Mouse (Mus musculus): ENCODE measurements around the gene Myh4. TPM values are rescaled to one million over a fixed set of nuclear protein-coding genes. Genes with fewer than 3 reads are reported as not detected.

Gene Myh4
- polyA plus RNA-seq (2014; fragmentation: Illumina TruSeq; extraction: RNeasy Lipid Tissue Mini Kit (QIAGEN cat#74804); ENCODE audit: low read depth, low replicate concordance): not detected

GRCm38 (mm10) chr11:67237481-67238079, at the start of gene Myh4:
Gene Myh4, plus strand, starts transcription at chr11:67238029.

GRCm38 (mm10) chr11:67199752-67200151, 38.1 kb upstream of the Myh4 start, which contains the start of gene Myh1:
Gene Myh1, plus strand, starts transcription at chr11:67200052.

GRCm38 (mm10) chr11:67276601-67277174, 38.9 kb downstream of the Myh4 start, which contains the start of gene Myh8:
Gene Myh8, plus strand, starts transcription at chr11:67277124.

Other genes with a start within 250 kb of the Myh4 start
- 26.7 TPM for gene Tmem220, start 212.9 kb upstream of the Myh4 start, polyA plus RNA-seq (2014; fragmentation: Illumina TruSeq; extraction: RNeasy Lipid Tissue Mini Kit (QIAGEN cat#74804); ENCODE audit: low read depth, low replicate concordance)
- 79.4 TPM for gene Adprm, start 185.4 kb upstream of the Myh4 start, polyA plus RNA-seq (2014; fragmentation: Illumina TruSeq; extraction: RNeasy Lipid Tissue Mini Kit (QIAGEN cat#74804); ENCODE audit: low read depth, low replicate concordance)
- gene Sco1, start 185.4 kb upstream of the Myh4 start, polyA plus RNA-seq (2014; fragmentation: Illumina TruSeq; extraction: RNeasy Lipid Tissue Mini Kit (QIAGEN cat#74804); ENCODE audit: low read depth, low replicate concordance): 70.2 TPM
- not detected for gene Myh3, start 159.7 kb upstream of the Myh4 start, polyA plus RNA-seq (2014; fragmentation: Illumina TruSeq; extraction: RNeasy Lipid Tissue Mini Kit (QIAGEN cat#74804); ENCODE audit: low read depth, low replicate concordance)
- gene Myh2, start 67.0 kb upstream of the Myh4 start, polyA plus RNA-seq (2014; fragmentation: Illumina TruSeq; extraction: RNeasy Lipid Tissue Mini Kit (QIAGEN cat#74804); ENCODE audit: low read depth, low replicate concordance): 0.25 TPM
- gene Myh1, start 38.0 kb upstream of the Myh4 start, polyA plus RNA-seq (2014; fragmentation: Illumina TruSeq; extraction: RNeasy Lipid Tissue Mini Kit (QIAGEN cat#74804); ENCODE audit: low read depth, low replicate concordance): not detected
- gene Myh8, start 39.1 kb downstream of the Myh4 start, polyA plus RNA-seq (2014; fragmentation: Illumina TruSeq; extraction: RNeasy Lipid Tissue Mini Kit (QIAGEN cat#74804); ENCODE audit: low read depth, low replicate concordance): not detected
- gene Myh13, start 83.6 kb downstream of the Myh4 start, polyA plus RNA-seq (2014; fragmentation: Illumina TruSeq; extraction: RNeasy Lipid Tissue Mini Kit (QIAGEN cat#74804); ENCODE audit: low read depth, low replicate concordance): not detected
- 9.2 TPM for gene Gas7, start 217.4 kb downstream of the Myh4 start, polyA plus RNA-seq (2014; fragmentation: Illumina TruSeq; extraction: RNeasy Lipid Tissue Mini Kit (QIAGEN cat#74804); ENCODE audit: low read depth, low replicate concordance)